Mouse (Mus musculus): Measurements from ENCODE around the gene Gcsam.

Gene Gcsam

GRCm38 (mm10) chr16:45610267-45610666, at the start of gene Gcsam:
Gcsam (plus strand) TSS chr16:45610380.
- DNase-seq = no peak

DNA sequence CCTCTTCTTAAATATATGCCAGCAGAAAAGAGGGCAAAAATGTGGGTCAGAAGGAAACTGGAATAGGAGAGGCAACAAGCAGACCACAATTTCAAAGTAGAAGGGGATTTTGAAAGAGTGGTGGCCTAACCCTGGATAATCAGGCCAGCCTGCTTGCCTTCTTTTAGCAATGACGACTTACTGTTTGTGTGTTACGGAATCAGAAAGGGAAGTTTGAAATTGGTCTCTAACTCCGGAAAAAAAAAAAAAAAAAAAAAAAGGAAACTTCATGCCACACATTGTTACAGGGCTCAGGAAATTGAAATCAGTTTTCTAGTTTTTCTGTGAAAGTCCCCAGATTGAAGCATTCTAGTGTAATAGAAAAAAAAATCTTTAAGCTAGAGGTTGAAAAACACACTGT, 48.4 kb upstream of the Gcsam start:
- no peak for DNase-seq

DNA sequence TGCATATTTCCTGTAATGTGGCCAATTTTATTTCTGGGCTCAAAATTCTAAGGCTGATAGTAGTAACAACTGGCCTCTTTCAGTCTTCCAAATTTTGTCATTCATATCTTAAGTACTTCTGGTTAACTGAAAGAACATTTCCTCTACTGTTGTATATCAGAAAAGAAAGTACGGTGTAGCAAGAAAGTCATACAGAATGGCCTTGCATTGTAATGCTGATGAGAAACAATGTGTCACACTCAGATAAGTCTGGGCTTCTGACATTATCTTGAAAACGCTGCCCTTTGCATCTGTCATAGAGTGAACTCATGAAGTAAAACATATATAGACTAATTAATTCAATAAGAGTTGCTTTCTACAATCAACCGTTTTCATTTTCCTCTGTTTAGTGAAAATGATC, 37.9 kb upstream of the Gcsam start:
- DNase-seq = no peak

DNA sequence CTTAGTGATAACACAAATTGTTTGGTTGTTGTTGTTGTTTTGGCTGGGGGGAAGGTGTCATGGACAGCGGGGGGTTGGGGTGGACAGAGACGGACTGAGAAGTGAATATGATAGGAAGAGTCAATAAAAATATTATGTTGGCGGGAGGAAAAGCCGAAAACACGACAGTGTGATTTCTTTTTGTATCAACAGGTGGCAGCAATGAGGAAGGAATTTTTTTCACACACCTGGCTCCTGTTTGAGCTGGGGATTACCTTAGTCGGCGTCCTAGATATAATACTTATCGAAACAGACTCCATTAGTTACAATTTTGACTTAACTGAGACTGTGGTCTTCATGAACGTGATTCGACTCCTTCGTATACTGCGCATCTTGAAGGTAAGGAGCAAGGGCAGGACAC, 30.3 kb upstream of the Gcsam start:
- no peak for DNase-seq

DNA sequence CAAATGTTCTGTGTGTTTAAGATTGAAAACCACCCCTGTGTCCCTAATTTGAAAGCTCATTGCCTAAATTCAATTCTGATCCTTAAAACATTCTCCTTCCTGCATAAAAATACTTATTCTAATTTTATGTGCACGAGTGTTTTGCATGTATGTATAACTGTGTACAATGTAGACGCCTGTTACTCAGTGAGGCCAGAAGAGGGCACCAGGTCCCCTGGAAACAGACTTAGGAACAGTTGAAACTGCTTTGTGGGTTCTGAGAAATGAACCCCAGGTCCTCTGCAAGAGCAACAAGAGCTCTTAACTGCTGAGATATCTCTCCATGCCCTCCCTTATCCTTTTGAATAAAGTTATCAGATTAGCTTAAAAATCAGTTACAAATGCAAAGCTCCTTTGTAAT, 27.7 kb upstream of the Gcsam start:
- DNase-seq = no peak

DNA sequence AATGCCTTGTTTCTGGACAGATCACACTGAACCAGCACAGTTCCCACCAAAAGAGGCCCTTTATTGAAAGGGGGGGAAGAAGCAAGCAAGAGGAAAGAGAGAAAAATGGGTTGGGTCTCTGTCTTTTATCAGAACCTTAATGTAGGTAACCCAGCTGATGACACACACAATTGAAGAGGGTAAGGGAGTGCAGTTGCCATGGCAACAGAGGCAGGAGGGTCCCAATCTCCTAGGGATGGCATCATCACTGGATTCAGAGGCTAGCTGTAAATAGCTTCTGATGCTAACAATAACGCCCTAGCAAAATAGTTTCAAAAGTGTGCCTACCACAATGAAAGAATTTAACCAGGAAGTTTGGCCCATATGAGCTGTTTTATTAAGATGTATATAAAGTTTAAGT, 16.5 kb upstream of the Gcsam start:
- DNase-seq = no peak

GRCm38 (mm10) chr16:45595494-45595893, 14.7 kb upstream of the Gcsam start:
- no peak for DNase-seq

- no peak for DNase-seq
These were observed 1.7 kb upstream of the Gcsam start for GRCm38 (mm10) chr16:45608481-45608954.

DNA sequence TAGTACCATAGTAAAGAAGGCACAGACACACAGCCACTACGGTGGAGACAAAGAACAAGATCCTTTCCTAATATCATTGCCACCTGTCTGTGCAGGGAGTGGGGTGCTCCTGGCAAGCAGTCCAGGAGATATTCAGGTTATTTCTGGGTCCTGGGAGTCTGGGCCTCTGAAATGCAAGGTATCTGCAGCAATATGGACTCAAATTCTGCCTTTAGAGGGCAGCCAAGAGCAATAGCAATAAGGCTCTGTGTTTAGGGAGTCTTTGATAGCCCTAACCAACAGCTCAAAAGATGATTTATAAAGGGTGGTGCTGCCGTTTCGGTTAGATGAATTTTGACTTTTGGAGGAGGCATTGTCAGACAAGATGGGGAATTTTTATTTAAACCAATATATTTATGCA, 880 bp upstream of the Gcsam start:
- DNase-seq = no peak

DNA sequence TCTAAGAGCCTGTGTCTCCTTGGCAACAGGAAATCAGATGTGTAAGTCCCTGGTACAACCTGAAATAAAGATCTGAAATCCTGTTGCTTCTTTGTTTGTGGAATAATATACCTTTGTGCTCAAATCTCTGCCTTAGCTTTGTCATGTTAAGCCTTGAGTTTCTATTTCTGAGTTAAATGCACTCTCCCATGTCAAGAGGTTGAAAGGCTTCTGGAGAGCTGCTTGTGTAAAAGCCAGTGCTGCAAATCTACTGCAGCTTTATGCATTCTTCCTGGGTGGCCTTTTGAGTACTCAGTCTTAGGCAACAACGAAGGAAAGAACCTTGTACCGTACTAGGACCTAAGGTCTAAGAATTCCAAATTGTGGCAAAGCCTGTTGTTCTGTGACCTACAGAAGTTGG, 3.1 kb downstream of the Gcsam start:
- no peak for DNase-seq

GRCm38 (mm10) chr16:45615944-45616343, 5.8 kb downstream of the Gcsam start:
- no peak for DNase-seq

GRCm38 (mm10) chr16:45619751-45620375, 9.7 kb downstream of the Gcsam start:
- DNase-seq = no peak

- no peak for DNase-seq
These were observed 13.1 kb downstream of the Gcsam start for GRCm38 (mm10) chr16:45623230-45623629.

GRCm38 (mm10) chr16:45624791-45625190, 14.6 kb downstream of the Gcsam start:
- no peak for DNase-seq

- DNase-seq = no peak
These were observed 15.2 kb downstream of the Gcsam start for GRCm38 (mm10) chr16:45625342-45625741.

DNA sequence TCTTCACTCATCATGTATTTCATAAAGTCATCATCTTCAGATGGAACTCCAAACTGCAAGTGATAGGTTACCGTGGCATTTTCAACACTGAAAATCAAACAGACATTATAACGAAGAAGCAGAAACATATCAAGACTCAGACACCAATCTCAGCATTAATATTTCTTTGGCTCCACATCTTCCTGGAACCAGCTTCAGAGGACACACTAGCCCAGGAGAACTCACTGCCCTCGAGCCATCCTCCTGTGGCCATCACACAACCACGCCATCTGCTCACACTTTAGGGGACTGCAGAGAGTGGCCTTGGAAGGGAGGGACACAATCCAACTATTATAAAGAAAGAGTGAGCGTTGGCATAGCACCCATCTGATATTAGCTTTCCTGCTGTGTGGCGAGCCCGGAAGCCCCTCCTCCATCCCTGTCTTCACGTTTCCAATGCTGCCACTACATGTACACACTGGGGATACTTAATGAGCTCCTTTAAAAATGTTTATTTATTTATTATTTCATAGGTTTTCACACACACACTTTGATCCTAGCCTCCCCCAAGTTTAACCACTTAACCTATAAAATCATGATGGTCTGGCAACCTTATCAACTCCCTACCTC, 19.4 kb downstream of the Gcsam start:
- no peak for DNase-seq

DNA sequence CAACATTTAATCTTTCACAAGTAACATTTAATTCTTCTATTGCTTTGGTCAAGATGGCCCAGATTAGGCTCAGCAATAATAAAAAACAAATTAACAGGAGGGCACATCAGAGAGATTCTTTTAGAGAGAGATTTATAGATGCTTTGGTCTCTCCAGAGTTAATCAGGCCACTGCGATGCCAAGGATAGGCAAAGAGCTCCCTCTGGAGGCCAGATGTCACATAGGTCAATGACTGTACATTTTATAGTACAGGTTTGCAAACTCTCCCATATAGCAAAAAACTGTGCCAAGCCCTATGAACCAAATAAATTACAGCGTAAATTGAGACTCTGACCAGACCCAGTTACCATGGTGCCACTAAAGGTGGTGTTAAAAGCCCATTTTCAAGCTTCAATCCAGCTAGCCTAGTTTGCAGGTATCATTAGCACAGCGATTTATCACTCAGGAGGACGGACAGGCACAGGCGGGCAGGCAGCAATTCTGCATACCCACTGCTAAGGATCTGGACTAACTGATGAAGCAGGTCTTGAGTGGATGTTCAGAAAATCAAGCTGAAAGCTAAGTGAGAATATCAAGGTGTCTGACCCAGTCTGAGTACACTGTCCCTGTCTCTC, 20.3 kb downstream of the Gcsam start:
- DNase-seq = peak; percentile 49

DNA sequence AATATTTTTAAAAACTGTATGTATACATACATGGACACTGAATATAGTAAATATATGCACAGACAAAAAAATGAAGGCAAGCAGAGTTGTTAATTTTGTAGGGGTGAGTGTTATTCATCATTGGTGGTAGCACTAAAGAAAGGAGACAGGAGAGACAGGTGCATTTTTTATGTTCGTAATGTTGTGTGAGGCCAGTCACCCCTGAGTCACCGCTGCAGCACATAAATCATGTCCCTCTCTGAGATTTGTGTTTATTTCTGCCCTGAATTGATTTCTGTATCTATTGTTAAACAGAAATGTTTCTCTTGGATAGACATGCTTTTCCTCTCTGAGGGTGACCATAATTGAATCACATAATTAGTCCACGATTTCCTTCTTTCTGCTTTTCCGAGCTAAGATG, 22.2 kb downstream of the Gcsam start:
- no peak for DNase-seq

DNA sequence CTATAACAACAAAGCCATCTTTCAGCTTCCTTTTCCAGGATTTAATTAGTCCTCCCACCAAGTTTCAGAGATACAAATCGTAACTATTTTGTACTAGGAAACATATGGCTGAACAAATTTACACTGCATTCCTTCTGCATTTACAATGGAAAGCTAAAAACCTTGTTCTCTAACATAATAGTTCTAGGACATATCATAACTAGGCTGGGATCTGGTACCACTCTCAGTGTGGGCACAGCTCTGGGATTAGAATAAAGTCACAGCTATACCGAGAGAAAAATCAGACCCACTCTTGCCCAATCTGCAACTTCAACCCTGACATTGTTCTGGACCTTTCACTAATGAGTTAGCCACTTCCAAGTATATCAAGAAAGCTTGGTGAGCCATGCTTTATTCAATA, 25.6 kb downstream of the Gcsam start:
- DNase-seq = no peak

DNA sequence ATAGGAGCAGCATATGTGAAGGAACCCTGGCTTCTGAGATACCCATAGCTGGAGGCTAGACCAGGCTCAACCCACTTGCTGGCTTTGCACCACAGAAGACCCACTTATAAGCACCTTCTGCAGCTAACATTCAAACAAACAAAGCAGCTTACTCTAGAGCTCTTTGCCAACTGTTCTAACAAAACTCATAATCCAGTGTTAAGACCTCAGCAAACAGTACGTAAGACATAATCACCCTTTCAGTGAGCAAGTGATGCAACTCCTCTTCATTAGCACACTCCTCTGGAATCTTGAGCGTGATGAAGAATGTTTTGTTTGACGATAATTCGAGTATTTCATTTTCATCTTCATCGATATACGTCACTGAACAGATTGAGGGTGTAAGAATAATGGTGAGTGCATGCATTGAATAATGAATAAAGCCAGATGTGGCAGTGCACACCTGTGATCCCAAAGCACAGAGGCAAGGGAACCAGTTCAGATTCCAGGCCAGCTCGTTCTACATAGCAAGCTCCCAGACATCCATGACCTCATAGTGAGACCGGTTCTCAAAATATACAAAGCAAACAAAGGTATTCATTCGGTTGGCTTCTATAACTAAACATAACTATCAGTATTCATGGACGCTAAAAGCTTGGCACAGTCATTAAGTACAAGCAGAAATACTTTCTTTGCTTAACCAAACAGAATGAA, 30.0 kb downstream of the Gcsam start:
- DNase-seq = no peak

- no peak for DNase-seq
These were observed 31.1 kb downstream of the Gcsam start for GRCm38 (mm10) chr16:45641301-45641700.

- no peak for DNase-seq
These were observed 33.8 kb downstream of the Gcsam start for GRCm38 (mm10) chr16:45643944-45644343.

DNA sequence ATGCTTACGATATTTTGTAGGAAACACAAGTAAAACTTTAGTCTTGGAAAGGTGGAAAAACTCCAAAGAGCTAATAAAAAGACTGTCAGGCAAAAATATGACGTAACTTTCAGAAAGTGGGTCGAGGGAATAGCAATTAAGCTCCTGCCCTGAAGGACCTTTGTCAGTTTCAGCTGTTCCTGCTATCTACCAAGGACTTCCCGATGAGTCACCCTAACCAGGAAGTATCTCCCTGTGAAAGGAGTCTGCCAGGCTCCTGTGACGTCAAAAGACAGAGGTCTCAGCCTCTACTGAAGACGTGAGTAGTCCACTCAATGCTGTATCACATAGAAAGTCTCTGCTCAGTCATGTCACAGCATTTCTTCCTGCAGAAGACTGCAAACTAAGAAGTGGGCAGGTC, 34.2 kb downstream of the Gcsam start:
- DNase-seq = no peak

- DNase-seq = no peak
These were observed 41.3 kb downstream of the Gcsam start for GRCm38 (mm10) chr16:45651497-45651896.
